Mouse (Mus musculus) gastrocnemius, postnatal 14 days (tissue): ENCODE data around the gene Trove2. TPM values are rescaled to one million over a fixed set of nuclear protein-coding genes. Genes with fewer than 3 reads are reported as not detected.

Experiments
- DNase-seq: peaks from one replicate; pipeline ENCODE4 v3.0.0; 2021; ENCODE audit warnings: mixed read lengths
- intact Hi-C: fragments of 180-260 bp; cut with DNase I; formaldehyde crosslinking; loops from one replicate; pipeline ENCODE4 v1.15.1; 2025; ENCODE audit warnings: low total_unique reads
- long read RNA-seq, 2 experiments: library from polyadenylated mRNA; stranded (forward); transcript quantifications; one replicate each; pipeline ENCODE4 v2.0.0; 2021
- total RNA-seq, 2 experiments: library from RNA; stranded (reverse); gene quantifications; 2 replicates each; pipeline ENCODE4 v1.2.3; 2021

Gene Trove2
- total RNA-seq, result 1 to 10 TPM; 3.7 to 3.8 TPM
- long read RNA-seq, experiment 1, full-length matches to known transcripts, result 2 of 2 reads
- long read RNA-seq, experiment 1, partial matches to known transcripts, result 0 of 2 reads
- long read RNA-seq, experiment 1, other reads (novel, unspliced or antisense), result 0 of 2 reads
- long read RNA-seq, experiment 2, full-length matches to known transcripts, result 1 of 1 reads
- long read RNA-seq, experiment 2, partial matches to known transcripts, result 0 of 1 reads
- long read RNA-seq, experiment 2, other reads (novel, unspliced or antisense), result 0 of 1 reads

DNA sequence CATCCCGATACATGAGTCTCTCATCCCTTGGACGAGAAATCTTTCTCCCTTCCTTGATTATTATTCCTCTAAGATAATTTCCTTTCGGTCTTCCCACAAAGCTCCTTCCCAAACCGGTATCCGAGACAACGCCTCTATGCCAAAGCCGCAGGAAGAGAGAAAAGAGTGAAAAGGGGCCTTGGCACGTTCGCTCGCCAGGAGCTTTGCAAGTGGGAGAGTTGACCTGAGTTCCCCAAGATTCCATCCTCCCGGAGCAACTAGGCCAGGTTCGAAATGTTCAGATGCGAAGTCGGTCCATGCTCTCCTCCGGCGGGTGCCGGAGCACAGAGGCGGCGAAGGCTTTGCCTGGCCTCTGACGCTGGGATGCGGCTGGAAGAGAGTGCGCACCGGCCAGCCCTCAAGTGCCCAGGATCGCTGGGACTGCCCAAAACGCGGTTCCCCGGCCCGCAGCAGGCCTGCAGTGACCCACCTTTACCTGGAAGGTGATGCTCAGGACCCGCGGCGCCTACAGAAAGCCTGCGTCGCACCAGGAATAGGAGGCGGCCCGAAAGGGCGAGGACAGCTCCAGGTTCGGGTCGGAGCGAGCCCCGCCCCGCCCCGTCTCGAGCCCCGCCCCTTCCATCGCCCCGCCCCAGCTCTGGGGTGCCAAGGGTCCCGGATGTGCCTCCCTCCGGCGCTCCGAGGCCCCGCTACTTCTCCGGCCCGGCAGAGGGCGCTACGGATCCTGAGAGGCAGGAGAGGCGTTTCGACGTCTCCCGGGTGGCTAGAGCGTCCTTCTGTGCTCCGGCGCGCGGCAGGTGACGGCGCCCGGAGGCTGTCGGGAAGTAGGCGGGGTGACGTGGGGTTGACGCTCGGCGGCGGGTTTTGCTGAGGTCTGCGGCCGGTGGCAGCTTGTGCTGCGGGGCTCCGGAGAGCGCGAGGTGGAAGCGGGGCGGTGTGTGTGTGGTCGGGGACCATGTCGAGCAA lies at the start of gene Trove2, which contains the start of gene Uchl5:
TSS of gene Trove2 (minus strand) at position 623 of the 966 bp plus-strand sequence.
TSS of gene Uchl5 (plus strand) at position 827 of the 966 bp plus-strand sequence.
- intact Hi-C loops, result no loop called here
- DNase-seq, result peak; percentile 98

DNA sequence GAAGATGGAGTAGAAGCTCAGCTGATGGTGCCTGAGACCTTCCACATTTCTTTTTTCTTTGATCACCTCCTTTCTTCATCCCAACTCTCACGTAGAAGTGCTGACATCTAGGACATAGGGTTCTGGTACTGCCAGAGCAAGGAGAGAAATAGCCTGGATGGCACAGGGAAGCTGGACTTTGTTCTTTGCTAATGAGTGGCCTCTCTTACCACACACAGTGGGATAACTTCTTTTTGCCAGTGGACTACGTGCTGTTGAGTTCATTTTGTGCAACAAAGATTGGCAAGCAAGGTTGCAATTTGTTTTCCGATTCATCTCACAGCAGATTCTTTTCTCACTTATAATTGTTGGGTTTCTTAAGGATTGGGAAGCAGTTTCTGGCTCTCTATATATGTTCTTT lies 45.8 kb upstream of the Trove2 start:
- DNase-seq, result no peak
- intact Hi-C loops, result no loop called here

DNA sequence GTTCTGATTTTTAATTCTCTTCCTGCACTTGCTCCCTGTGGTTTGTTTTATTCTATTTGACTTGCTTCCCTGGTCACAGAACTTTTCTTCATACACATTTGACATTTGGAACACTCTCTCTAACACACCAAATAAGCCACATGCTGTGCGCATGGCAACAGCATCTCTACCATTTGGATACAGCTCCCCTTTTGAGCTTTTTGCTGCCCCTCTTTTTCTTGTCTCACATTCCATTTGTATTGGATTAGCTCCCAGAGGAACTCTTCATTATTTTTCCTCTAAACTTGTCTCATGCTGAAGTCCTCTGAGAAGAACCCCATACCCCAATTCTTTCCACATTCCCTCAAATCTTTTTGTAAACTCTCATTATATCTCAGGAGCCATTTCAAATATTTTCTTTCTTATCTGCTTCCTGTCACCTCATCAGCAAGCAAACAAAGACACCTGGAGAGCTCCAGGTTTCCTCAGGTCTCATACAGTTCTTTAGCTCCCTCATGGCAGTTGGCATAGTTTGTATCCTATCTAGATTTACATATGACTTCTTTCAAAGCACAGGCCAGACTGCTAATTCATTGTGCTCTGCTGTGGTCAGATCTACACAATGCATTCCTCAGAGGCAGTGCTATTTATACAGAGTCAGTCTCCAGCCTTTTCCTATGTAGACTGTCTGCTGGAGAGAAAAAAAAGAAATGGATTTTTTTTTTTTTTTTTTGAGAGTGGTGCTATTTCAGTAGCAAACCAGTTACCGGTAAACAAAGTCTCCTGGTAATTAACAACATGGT lies 43.4 kb upstream of the Trove2 start:
- intact Hi-C loops, result no loop called here
- no peak for DNase-seq

DNA sequence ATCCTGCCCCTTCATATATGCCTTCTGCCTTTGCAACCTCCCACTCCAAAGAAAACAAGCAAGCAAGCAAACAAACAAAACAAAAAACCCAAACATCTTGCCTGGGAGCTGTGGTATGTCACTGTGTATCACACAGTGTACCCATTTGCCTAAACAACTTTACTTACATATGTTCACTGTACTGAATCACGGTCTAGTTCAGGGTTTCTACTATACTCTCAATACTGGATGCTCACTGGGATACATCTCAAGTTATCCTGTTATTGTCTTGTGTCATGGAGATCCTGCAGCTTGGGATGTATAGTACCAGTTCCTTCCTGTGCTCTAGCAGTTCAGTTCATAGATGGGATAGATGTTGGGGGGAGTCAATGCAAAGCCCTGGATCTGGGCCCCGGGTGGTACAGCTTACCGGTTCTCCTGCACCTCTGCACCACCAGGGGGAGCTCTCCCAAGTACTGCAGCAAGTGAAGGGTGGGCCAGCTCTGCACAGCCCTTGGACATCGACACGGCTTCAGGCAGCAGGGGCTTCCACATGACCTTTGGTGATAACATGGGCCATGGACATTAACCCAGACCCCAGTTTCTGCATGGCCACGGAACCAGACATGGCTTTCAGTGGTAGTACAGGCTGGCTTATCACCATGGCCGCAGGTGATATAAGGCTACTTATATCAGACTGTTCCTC lies 37.0 kb upstream of the Trove2 start:
- DNase-seq, result peak; percentile 83
- intact Hi-C loops, result loop anchor here (5.0 kb wide), 1 partner anchor 193 kb away; no protein-coding TSS in a partner anchor

- intact Hi-C loops, result no loop called here
- no peak for DNase-seq
Observed at GRCm38 (mm10) chr1:143809062-143809461, 32.2 kb upstream of the Trove2 start.

DNA sequence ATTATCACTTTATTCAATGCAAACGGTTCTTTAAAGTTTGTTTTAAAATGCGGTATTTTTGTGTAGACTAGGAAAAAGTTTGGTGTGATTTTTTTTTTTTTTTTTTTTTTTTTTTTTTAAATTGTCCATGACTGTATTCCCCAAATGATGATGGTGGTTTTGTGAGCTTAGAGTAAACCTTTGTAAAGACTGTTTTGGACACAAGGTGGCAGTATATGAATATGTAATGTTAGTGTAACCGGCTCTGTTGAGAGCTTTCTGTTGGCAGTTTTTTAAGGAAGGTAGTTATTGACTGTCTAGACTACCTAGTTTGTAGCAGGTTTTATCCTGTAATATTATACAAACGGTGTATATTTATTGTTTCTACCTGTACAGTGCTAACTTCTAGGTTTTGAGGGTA lies 26.7 kb upstream of the Trove2 start:
- intact Hi-C loops, result no loop called here
- no peak for DNase-seq

GRCm38 (mm10) chr1:143788584-143789227 lies 11.8 kb upstream of the Trove2 start:
- no peak for DNase-seq
- intact Hi-C loops, result no loop called here

GRCm38 (mm10) chr1:143777558-143778218 lies 820 bp upstream of the Trove2 start:
- intact Hi-C loops, result no loop called here
- no peak for DNase-seq

DNA sequence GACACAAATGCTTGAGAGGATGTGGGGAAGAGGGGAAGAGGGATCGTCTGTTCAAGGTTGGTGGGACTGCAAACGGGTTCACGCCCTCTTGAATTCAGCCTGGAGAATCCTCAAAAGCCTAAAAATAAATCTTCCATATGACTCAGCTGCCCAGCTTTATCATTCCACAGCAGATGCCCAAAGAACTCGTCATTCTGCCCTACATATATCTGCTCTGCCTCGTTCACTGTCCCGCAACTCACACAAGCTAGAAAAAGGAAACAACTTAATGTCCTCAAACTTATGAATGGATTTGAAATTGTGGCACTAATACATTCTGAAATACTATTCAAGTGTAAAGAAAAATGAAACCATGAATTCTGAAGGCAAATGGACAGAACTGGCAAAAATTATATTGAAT lies 3.0 kb downstream of the Trove2 start:
- DNase-seq, result no peak
- intact Hi-C loops, result no loop called here

- intact Hi-C loops, result no loop called here
- DNase-seq, result no peak
Observed at GRCm38 (mm10) chr1:143773082-143773481, 3.8 kb downstream of the Trove2 start.

DNA sequence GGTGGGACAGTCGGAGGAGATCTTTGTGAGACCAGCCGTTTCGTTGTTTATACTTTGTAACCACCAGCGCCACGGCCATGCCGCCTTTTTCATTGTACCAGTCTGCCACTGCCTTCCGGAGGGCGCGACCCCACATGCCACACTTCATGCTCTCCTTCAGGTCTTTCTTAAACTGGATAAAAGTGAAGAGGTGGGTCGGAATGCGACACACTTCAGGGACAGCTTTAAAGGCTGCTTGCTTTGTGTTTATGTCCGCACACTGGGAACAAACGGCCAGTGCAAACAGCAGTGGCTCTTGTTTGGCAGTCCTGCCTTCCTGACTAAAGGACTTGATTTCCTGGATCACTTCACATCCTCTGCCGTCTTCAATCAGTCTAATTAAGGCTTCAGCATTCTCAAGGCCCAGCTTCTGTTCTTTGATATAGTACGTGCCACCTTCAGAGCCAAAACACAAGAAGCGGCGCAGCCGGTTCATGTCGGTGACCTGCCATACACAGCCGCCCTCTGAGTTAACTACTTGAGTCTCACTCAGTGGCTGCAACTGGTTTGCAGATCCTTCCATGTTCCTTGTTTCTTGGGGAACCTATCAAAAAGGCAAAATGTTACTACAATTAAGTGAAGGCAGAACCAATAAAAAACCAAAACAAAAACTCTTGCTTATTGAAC lies 6.3 kb downstream of the Trove2 start:
- intact Hi-C loops, result no loop called here

GRCm38 (mm10) chr1:143766238-143766637 lies 10.6 kb downstream of the Trove2 start:
- intact Hi-C loops, result no loop called here
- DNase-seq, result no peak

More for the DNA sequence above, 6.3 kb downstream of the Trove2 start:
- no peak for DNase-seq

- no peak for DNase-seq
- intact Hi-C loops, result no loop called here
Observed at GRCm38 (mm10) chr1:143765801-143766200, 11.1 kb downstream of the Trove2 start.

- DNase-seq, result no peak
- intact Hi-C loops, result no loop called here
Observed at GRCm38 (mm10) chr1:143764443-143764842, 12.4 kb downstream of the Trove2 start.

DNA sequence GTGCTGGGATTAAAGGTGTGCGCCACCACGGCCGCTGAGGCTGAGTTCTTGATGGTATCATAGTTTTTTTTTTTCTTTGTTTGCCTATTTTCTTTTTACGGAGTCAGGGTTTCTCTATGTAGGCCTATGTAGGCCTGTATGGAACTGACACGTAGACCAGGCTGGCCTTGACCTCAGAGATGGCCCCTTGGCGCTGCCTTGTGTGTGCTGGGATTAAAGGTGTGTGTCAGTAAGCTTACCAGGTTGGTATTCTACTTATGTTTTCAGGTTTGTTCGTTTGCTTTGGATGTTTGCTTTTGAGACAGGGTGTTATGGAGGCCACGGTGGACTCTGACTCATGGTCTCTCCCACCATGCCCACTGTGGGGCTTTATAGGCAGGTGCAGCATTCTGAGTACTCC lies 14.7 kb downstream of the Trove2 start:
- intact Hi-C loops, result no loop called here
- no peak for DNase-seq

DNA sequence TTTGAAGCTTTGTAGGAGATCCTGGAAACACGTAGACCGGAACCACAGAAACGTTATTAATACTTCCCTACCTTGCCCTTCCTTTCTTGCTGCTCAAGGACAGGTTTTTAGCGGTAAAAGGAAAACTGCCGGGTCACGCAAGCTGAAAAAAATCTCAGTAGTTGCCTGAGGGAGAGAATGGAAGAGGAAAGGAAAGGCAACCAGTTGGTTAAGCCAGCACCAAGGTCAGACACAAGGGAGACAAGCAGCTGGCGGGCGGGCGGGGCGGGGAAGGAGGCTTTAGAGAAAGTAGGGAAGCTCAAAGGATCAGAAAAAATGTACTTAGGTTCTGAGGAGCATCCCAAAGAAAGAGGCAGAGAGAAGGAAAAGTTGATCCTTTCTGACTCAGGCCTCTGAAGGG lies 31.0 kb downstream of the Trove2 start:
- intact Hi-C loops, result no loop called here
- DNase-seq, result no peak

- no peak for DNase-seq
- intact Hi-C loops, result no loop called here
Observed at GRCm38 (mm10) chr1:143742186-143742585, 34.7 kb downstream of the Trove2 start.

- no peak for DNase-seq
- intact Hi-C loops, result no loop called here
Observed at GRCm38 (mm10) chr1:143741331-143741730, 35.5 kb downstream of the Trove2 start.
